Mouse (Mus musculus) ovary, postnatal 10 days (tissue): Measurements from ENCODE around the gene Fnbp1.

Experiments
- DNase-seq: peaks from one replicate; pipeline ENCODE4 v3.0.0; 2022; ENCODE audit warnings: low spot score

Fnbp1 gene

DNA sequence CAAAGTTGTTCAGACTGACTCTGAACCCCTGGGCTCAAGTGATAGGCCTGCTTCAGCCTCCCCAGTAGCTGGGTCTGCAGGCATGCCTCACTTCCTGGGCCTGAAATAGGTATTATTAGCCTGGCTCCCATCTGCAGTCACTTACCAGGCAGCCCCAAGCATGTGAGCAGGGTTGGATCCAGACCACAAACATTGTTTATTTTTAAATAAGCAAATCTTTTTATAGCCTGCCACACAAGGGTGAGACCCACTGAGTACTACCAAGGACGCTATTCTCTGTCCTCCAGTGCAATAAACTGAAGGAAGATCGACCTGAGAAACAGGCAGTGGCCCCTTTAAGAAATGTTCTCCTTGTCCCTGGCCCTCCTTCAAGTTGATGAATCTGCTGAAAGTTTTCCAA is 17.1 kb downstream of the Fnbp1 start:
- DNase-seq: no peak

DNA sequence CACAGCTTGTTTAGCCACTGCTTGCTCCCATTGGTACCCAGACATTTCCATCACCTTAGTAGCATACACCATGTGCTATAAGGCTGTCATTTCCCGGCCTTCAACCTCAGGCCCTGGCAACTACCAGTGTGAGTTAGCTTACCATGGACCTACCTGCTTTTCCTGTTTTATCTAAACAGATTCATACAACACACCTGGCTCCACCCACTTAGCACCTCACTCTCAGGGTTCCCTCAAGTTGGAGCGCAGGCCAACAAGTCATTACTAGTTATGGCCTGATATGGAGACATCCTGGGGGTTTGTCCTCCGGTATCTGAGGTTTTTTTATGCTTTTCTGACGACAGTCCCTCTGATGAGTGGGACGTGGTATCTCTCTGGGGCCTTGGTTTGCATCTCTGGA is 18.3 kb downstream of the Fnbp1 start:
- no peak for DNase-seq

DNA sequence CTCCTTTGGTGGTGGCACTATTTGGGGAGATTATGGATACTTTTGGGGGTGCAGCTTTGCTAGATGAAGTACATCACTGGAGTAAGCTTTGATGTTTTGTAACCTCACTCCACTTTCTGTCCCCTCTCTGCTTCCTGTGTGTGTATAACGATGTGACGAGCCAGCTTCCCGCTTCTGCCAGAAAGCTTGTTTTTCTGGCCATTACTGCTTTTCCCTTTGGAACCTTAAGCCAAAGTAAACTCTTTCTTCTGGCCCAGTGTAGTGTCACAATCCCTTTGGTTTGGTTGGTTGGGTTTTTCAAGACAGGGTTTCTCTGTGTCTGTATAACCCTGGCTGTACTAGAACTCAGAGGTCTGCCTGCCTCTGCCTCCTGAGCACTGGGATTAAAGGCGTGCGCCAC is 19.0 kb downstream of the Fnbp1 start:
- no peak for DNase-seq

DNA sequence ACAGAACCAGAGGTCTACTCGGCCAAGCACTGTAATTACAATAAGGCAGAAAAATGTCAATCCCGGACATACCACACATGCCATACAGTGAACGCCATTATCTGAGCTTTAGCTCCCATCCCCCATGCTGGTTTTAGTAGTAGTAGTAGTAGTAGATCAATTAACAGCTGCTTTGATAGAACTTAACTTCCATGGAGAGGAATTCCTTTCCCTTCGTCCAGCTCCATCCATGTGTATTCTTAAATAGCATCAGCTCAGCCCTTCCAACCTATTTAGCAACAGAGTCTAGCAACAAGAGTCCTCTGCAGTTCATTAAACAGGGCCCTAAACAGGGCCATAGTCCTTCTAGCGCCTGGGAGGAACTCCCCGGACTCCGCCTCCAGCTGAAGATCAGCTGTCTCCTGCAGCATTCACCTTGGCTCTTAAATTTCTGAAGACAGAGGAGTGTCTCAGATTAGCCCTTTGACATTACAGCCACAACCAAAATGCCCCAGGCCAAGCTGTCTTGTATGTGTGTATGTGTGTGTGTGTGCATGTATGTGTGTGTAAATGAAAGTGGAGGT is 20.6 kb downstream of the Fnbp1 start:
- DNase-seq: no peak

DNA sequence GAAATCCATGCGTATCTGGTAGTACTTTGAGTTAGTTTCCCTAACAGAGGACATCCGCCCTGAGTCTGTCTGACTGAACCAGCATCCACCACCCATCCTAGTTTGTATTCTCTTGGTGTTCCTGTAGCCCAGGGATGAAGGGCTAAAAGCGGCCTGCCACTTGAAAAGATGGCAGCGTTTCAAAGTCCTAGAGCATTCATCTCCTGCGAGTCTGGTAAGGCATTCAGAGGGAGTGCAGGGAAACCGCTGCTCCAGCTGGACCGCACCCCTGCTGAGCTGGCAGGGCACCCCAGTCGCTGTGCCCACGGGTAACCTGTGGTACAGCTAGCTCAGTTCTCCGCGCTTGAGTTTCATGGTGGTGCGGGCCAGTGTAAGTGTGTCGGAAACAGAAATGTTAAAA is 22.0 kb downstream of the Fnbp1 start:
- DNase-seq: no peak

DNA sequence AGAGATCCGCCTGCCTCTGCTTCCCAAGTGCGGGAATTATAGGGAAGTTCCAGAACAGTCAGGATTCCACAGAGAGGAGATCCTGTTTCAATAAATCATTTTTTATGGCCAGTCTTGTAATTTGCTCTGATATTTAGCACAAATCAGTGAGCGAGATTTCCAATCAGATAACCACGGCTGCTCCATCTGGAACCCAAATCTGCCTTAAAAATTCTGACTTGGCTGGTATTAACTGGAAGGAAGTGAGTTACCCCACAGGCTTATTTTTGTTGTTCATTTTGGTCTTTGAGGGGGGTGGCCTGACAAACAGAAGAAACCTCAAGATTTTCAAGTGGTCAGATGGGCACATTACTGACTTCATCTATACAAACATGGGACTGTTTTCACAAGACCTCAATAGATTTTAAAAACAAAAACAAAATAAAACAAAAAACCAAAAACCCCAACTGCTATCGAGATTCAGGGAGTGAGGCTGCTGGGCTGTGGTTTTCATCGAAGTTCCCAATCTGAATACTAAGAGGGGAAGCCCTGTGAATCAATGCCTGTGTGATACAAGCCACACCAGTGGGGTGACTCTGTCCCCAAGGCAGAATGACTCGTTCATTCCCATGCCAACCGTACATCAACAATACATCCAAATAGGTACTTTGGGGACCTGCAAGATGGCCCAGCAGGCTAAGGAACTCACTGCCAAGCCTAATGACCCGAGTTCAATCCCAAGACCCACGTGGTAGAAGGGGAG is 23.0 kb downstream of the Fnbp1 start:
- no peak for DNase-seq

DNA sequence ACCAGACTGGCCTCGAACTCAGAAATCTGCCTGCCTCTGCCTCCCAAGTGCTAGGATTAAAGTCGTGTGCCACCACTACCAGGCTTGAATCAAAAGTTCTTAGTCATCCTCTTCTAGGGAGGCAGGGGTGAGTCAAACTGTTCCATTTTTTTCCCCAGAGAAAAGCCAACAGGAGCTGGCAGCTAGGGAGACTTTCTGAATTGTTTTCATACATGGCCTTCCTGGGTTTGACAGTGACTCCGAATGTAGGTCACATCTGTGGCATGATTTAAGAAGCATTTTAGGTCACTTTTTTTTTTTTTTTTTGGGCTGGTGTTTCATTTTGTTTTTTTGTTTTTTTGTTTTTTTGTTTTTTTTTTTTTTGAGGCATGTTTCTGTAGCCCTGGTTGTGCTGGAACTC is 23.6 kb downstream of the Fnbp1 start:
- DNase-seq: no peak

DNA sequence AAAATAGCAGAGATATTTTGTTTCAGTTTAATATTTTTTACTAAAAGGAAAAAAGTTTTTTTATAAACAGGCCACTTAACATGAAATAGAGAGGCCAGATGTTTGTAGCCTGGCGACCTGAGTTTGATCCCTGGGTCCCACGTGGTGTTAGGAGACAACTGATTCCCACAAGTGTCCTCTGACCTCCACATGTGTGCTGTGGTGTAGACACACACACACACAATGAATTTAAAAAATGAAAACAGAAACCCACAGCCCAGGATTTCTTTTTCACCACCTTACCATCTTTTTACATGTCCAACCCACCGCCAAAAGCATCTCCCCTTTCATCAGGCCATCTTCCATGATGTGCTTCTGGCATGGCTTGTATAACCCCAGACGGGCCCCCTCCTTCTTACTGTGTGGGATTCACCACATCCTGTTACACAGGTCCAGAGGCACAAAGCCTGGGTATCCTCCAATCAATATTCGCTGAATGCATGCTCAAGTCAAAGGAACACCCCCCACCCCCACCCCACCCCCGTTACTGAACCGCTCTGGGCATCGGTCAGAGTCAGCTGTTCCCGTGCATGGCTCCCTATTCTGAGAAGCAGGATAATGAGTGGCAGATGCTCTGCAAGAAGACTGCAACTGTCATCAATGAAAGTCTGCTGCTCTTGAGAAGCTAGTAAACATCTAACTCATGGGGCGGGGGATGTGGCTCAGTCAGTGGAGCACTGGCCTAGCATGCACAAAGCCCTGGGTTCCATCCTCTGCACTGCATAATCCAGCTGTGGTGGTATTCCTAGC is 25.7 kb downstream of the Fnbp1 start:
- no peak for DNase-seq

DNA sequence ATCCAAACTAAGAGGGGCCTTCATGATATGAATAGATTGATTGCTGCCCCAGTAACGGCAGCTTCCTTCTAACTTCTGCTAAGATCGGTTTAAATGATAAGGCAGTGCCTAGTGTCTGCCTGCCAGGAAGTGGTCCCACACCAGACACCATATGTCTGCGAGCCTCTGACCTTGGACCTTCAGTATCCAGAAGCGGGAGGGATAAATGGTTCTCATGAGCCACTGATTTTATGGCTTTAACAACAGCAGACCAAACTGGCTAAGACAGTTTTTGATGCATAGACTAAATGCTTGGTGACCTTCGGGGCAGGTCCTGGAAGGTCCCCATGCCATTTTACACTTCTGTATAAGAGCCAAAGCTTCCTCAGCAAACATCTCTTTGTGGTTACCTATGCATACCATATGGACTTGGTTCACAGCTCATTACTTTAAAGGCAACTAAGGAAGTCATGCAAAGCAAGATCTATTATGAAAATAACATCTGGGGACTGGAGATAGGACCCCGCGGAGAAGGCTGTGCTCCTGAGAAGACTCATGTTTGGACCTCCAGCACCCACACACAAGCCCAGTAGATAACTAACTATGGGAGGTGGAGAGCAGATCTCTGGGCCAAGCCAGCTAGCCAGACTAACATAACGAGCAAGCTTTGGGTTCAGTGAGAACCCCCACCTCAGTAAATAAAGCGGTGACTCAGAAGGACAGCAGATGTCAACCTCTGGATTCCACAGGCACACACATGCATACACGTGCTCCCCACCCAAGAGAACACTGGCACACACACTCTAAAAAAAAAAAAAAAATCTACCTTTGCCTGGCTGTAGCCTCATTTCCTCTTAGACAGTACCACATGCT is 26.5 kb downstream of the Fnbp1 start:
- DNase-seq: no peak

DNA sequence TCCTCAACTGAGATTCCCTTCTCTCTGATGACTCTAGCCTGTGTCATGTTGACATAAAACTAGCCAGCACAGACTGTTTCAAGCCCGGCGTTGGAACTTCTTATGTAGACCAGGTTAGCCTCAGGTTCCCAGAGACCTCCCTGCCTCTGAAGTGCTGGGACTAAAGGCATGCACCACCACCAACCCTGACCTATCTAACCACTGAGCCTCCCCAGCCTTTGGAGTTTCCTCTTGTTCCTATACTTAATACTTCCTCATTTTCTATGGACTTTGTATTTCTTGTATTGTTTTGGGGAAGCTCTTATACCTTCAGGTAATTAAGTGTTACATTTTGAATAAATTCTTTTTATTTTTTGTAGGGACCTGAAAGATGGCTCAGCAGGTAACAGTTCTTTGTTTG is 27.6 kb downstream of the Fnbp1 start:
- no peak for DNase-seq

DNA sequence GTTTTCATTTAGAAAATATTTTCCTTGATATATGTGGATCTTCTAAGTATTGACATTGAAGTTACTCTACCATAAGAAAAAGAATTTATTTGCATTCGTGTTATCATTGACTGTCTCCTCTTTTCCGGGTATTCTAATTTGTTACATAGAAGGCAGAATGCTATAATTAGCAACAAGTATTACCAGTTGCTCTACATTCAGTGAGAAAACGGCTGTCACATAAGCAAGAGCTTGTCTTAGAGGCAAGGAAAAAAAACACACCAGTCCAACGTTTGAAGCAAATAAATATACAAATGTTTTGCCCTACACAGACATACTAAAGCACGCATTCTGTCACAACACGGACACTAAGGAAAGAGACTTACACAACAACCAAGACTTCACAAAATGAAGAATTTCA is 30.1 kb downstream of the Fnbp1 start:
- no peak for DNase-seq

DNA sequence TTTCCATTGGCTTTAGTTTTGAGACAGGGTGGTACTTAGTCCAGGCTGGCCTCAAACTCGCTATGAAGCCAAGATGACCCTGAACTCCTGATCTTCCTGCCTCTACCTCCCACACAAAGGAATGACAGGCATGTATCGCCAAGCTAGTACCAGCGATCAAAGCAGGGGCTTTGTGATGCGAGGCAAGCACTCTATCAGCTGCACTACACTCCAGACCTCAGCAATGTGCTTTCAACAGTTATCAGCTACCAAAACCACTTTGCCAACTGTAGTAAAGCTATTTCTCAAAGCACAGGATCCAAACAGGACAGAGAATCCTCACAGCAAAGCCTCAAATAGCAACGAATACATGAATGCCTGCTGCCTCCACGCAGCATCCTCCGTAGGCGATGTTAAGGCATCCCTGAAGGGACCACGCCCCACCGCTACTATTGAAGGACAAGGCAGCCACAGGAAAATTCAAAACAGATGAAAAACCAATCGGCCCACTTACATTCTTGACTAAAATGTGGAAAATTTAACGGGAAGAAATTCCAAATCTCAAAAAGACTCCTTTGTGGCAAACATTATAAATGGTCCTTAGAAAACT is 31.8 kb downstream of the Fnbp1 start:
- no peak for DNase-seq

DNA sequence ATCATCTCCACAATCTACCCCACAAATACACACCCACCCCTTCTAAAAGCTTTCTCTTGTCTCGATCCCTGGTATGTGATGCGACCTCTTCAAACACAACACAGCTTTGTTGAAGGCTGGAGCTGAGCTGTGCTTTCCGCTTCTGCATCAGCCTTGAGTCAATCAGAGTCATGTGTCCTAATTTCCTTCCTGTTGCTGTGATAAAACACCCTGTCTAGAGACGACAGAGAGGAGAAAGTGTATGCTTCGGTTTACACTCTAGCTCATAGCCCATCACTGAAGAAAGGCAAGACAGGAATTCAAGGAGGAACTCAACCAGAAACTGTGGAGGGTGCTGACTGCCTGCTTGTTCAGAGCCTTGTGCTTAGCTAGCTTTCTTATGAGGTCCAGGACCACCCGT is 33.6 kb downstream of the Fnbp1 start:
- DNase-seq: no peak

DNA sequence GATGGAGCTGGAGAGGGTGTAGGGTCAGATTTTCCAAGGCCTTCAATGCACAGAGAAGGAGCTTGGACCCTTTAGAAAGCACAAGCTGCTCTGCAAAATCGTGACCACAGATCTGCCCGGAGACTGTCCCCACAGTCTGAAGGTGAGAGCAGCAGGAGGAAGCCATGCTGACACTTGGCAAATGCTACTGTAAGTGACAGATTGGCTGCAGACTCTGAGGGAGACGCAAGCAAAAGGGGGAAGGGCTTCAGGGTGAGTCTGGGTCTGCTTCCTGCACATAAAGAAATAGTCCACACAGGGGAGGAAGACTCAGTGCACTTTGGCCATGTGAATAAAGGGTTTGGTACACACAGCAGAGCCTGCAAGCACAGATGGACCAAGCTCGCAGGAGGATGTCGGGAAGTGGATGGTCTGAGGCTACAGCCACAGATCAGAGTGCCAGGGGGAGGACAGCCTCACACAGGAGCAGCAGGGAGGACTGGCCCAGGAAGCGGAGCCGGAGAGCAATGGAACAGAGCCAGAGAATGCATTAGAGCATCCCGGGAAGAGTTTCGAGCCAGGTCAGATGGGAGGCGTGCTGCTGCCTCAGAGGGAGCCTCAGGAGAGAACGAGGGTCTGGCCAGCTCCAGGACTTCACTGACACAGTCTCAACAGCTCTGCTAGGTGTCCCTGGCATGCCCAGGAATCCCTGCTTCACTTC is 35.0 kb downstream of the Fnbp1 start:
- no peak for DNase-seq

DNA sequence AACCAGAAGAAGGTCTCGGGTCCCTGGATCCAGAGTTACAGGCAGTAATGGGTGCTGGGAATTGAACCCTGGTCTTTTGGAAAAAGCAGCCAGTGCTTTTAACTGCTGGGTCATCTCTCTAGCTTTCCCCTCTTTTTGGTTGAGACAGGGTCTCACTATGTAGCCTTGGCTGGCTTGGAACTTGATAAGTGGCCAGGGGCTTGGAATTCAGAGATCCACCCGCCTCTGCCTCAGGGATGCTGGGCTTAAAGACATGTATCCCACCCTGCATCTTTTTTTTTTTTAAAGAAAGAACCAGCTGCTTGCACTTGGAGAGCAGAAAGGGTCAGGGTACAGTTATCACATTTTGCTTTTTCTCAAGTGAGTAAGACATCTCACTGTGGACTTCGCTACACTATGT is 35.8 kb downstream of the Fnbp1 start:
- no peak for DNase-seq

DNA sequence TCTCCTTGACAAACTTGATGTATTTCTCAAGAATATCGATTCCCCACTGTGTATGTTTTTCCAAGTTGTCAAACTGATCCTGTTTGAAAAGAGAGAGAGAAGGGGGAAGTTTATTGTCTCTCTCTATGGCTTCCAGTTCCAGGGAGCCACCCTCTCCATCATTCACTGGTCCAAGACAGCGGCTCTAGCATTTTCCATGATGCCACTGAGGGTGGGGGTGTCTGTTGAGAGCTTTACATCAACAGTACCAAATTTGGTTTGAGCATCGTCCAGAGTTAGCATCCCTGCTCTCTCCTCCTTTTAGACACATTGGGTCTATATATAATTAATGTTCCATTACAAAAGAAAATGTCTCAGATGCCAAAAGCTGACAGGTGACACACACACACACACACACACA is 36.5 kb downstream of the Fnbp1 start:
- no peak for DNase-seq

DNA sequence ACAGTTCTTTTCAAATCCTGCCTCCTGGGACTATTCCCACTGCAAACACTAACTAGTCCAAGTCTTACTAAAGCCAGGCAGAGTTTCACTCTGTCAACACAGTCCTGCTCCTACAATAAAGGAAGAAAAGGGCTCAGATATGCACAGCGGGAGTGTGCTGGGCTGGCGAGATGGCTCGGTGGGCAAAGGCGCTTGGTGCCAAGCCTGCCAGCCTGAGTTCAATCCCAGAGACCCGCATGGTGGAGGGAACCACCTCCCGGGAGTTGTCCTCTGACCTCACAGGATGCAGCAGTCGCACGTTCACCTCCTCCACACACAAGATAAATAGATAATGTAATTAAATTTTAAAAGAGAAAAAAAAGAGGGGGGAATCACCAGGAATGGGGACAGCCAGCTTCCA is 38.5 kb downstream of the Fnbp1 start:
- DNase-seq: no peak

DNA sequence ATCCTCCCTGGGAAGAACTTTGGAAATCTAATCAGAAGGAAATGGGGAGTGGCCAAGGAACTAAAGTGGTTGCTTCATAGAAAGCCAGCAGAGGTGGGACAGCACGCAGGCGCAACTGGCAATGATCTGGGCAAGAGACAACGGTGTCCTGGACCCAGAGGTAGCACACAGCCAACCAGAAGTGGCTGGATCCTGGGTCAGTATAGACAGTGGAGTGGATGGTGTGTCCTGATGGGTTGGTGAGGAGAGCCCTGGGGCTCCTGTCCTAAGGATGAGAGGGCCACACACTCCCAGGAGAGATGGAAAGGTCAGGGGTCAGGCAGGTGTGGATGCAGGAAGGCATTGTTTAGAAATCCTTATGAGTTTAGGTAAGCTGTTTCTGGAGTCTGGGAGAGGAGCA is 40.5 kb downstream of the Fnbp1 start:
- DNase-seq: no peak

DNA sequence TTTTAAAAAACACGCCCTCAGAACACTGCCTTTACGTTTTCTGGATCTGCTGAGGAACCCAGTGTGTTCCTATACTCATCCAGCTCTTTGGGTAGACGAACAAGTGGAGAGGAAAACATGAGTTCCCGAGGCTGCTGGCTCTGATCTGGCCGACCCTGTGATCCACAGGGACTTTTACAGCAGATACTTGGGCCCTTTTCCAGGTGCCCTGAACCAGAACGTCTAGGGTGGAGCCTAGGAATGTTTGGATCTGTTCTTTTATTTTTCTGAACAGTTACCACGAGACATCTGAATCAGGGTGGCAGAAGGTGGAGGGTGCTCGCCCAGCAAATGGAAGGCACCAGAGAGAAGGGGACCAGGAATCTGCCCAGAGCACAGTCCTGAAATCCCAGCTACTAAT is 42.7 kb downstream of the Fnbp1 start:
- no peak for DNase-seq

DNA sequence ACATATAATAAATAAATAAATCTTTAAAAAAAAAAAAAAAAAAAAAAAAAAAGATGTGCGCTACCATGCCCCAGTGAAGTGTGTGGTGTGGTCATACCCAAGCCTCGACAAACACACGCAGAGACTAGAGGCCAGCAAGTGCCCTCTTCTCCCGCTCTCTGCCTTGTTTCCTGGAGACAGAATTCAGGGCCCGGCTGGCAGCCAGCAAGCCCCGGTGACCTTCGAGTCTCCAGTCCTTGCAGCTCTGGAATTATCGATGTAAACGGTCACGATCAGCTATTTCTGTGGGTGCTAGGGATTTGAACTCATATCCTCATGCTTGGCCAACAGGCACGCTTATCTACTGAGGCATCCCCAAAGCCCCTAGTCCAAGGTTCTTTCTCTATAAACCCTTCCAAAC is 43.2 kb downstream of the Fnbp1 start:
- no peak for DNase-seq

DNA sequence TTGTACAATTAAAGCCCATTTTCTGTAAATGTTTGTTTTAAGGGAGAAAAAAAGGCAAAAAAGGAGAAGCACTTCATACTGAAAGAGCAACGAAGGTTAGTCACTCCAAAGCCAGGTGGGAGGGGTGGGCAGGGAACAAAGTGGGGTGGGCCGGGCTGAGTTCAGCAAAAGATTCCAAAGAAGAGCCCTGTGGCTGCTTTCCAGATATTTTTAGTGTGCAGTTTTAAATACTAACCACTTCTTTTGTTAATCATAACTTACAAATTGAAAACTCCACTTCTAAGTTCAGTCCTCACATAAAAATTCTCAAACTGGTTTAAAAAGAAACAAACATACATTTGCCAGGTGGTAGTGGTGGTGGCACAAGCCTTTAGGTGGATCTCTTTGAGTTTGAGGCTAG is 44.5 kb downstream of the Fnbp1 start:
- no peak for DNase-seq

DNA sequence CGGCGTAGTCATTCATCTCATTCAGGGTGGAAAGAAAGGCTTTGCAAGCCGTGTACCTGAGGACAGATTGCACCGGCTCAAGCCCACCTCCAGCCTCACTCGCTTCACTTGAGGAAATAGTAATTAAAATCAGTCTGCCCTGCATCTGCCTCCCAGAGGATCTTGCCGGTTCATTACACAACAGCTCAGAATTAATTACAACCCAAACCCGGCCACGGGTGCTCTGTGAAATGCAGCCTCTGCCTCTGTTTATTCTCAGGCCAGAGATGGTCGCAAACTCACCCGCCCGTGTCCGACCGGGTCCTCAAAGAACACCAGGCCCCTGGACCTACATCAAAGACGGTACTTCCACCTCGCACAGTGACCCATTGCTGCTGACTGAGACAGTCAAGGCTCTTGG is 45.7 kb downstream of the Fnbp1 start:
- no peak for DNase-seq
